Mouse (Mus musculus) ES-E14 (cell line): ENCODE measurements around the gene Sfta2.

Source experiments
- CHD2 ChIP-seq: IDR thresholded peaks from 2 replicates; pipeline ENCODE4 v1.6.1; 2014; ENCODE audit warnings: mild to moderate bottlenecking, low read depth, low read length, inconsistent platforms
- HCFC1 ChIP-seq: IDR thresholded peaks from 2 replicates; pipeline ENCODE4 v1.6.1; 2012; ENCODE audit warnings: low read length, inconsistent platforms, borderline replicate concordance; ENCODE audit not compliant: insufficient read depth
- MAFK ChIP-seq: IDR thresholded peaks from 2 replicates; pipeline ENCODE4 v1.6.1; 2014; ENCODE audit warnings: mild to moderate bottlenecking, low read depth, low read length, inconsistent platforms; ENCODE audit not compliant: insufficient read depth
- ZC3H11A ChIP-seq: IDR thresholded peaks from 2 replicates; pipeline ENCODE4 v1.6.1; 2012; ENCODE audit warnings: low read depth, mild to moderate bottlenecking, inconsistent platforms, low read length, borderline replicate concordance
- ZNF384 ChIP-seq: IDR thresholded peaks from 2 replicates; pipeline ENCODE4 v1.6.1; 2012; ENCODE audit warnings: low read depth, low read length, inconsistent platforms

- TF ChIP-seq ZC3H11A: no peak
- no peak for TF ChIP-seq HCFC1
- TF ChIP-seq CHD2: no peak
- no peak for TF ChIP-seq MAFK
- TF ChIP-seq ZNF384: no peak
Measured at GRCm38 (mm10) chr17:35635202-35635601, 33.9 kb downstream of the Sfta2 start.
